Mouse (Mus musculus): Measurements from ENCODE around the gene Spint2. TPM values are rescaled to one million over a fixed set of nuclear protein-coding genes. Genes with fewer than 3 reads are reported as not detected.

The Spint2 gene
- polyA plus RNA-seq, 1 experiment from 2014 or later = 722 TPM

GRCm38 (mm10) chr7:29276715-29277114, 5.0 kb downstream of the Spint2 start:
- no peak for ATAC-seq
- H3K4me2 ChIP-seq (replicated peaks; ENCODE audit: low read depth) = no peak overlapping the region
- H3K4me3 ChIP-seq (ENCODE audit: low read depth, low read length) = no peak overlapping the region
- TF ChIP-seq CTCF (IDR thresholded peaks at IDR 0.05; ENCODE audit: low read depth) = no peak
- no peak overlapping the region for H3K9ac ChIP-seq (ENCODE audit: low read depth, low read length)
- H3K9me3 ChIP-seq (ENCODE audit: control insufficient read depth) = no peaks in the 10 kb centered on the region
- H3K27ac ChIP-seq (ENCODE audit: low read depth, low read length) = no peak overlapping the region
- no peaks in the 10 kb centered on the region for H3K27me3 ChIP-seq (replicated peaks; ENCODE audit: control insufficient read depth, insufficient read depth, low read length)
- 62% methylated on average over 5 of the region's 5 CpGs for WGBS
- H3K36me3 ChIP-seq (ENCODE audit: control insufficient read depth, insufficient read depth) = no peaks in the 10 kb centered on the region
- H3K4me1 ChIP-seq (replicated peaks; ENCODE audit: control insufficient read depth, insufficient read depth, low read length) = 0 out of 2 replicates have a peak, but pooled peaks cover 7% of the 10 kb centered on the region

GRCm38 (mm10) chr7:29271687-29272465, 9.8 kb downstream of the Spint2 start:
- Histone ChIP-seq H3K36me3 (ENCODE audit: control insufficient read depth, insufficient read depth) (no peaks in the 10 kb centered on the region), H3K9ac (ENCODE audit: low read depth, low read length) (no peak overlapping the region), H3K4me2 (replicated peaks; ENCODE audit: low read depth) (no peak overlapping the region), H3K27me3 (replicated peaks; ENCODE audit: control insufficient read depth, insufficient read depth, low read length) (no peaks in the 10 kb centered on the region), H3K27ac (ENCODE audit: low read depth, low read length) (peak overlapping the region; percentile 23; the same call in 1 of the 2 replicates), H3K9me3 (ENCODE audit: control insufficient read depth) (no peaks in the 10 kb centered on the region), H3K4me1 (replicated peaks; ENCODE audit: control insufficient read depth, insufficient read depth, low read length) (peaks cover 10% of the 10 kb centered on the region; the same call in 1 of the 2 replicates), H3K4me3 (ENCODE audit: low read depth, low read length) (no peak overlapping the region)
- no peak for TF ChIP-seq CTCF (IDR thresholded peaks at IDR 0.05; ENCODE audit: low read depth)
- no peak for ATAC-seq
- WGBS = 39% methylated on average over 8 of the region's 8 CpGs

GRCm38 (mm10) chr7:29270445-29270844, 11.3 kb downstream of the Spint2 start:
- Histone ChIP-seq H3K4me2 (replicated peaks; ENCODE audit: low read depth) (no peak overlapping the region), H3K9ac (ENCODE audit: low read depth, low read length) (no peak overlapping the region), H3K27me3 (replicated peaks; ENCODE audit: control insufficient read depth, insufficient read depth, low read length) (no peaks in the 10 kb centered on the region), H3K9me3 (ENCODE audit: control insufficient read depth) (no peaks in the 10 kb centered on the region), H3K4me3 (ENCODE audit: low read depth, low read length) (no peak overlapping the region), H3K36me3 (ENCODE audit: control insufficient read depth, insufficient read depth) (no peaks in the 10 kb centered on the region), H3K4me1 (replicated peaks; ENCODE audit: control insufficient read depth, insufficient read depth, low read length) (peaks cover 10% of the 10 kb centered on the region; the same call in 1 of the 2 replicates), H3K27ac (ENCODE audit: low read depth, low read length) (no peak overlapping the region)
- TF ChIP-seq CTCF (IDR thresholded peaks at IDR 0.05; ENCODE audit: low read depth) = no peak
- WGBS = 67% methylated on average over 4 of the region's 4 CpGs
- no peak for ATAC-seq

GRCm38 (mm10) chr7:29266931-29267330, 14.8 kb downstream of the Spint2 start:
- Histone ChIP-seq H3K27ac (ENCODE audit: low read depth, low read length) (no peak overlapping the region; the same call in 1 of the 2 replicates), H3K9me3 (ENCODE audit: control insufficient read depth) (no peaks in the 10 kb centered on the region), H3K9ac (ENCODE audit: low read depth, low read length) (no peak overlapping the region), H3K4me2 (replicated peaks; ENCODE audit: low read depth) (no peak overlapping the region), H3K4me3 (ENCODE audit: low read depth, low read length) (no peak overlapping the region), H3K27me3 (replicated peaks; ENCODE audit: control insufficient read depth, insufficient read depth, low read length) (no peaks in the 10 kb centered on the region), H3K4me1 (replicated peaks; ENCODE audit: control insufficient read depth, insufficient read depth, low read length) (peaks cover 4% of the 10 kb centered on the region; the same call in 1 of the 2 replicates), H3K36me3 (ENCODE audit: control insufficient read depth, insufficient read depth) (no peaks in the 10 kb centered on the region)
- no peak for ATAC-seq
- TF ChIP-seq CTCF (IDR thresholded peaks at IDR 0.05; ENCODE audit: low read depth) = no peak
- 35% methylated on average over 4 of the region's 4 CpGs for WGBS

GRCm38 (mm10) chr7:29265636-29266035, 16.1 kb downstream of the Spint2 start:
- H3K27me3 ChIP-seq (replicated peaks; ENCODE audit: control insufficient read depth, insufficient read depth, low read length) = no peaks in the 10 kb centered on the region
- 67% methylated on average over 7 of the region's 7 CpGs for WGBS
- no peak for ATAC-seq
- no peak overlapping the region for H3K4me2 ChIP-seq (replicated peaks; ENCODE audit: low read depth)
- H3K9me3 ChIP-seq (ENCODE audit: control insufficient read depth) = no peaks in the 10 kb centered on the region
- TF ChIP-seq CTCF (IDR thresholded peaks at IDR 0.05; ENCODE audit: low read depth) = no peak
- H3K27ac ChIP-seq (ENCODE audit: low read depth, low read length) = peak overlapping the region; percentile 11; the same call in 1 of the 2 replicates
- peaks cover 4% of the 10 kb centered on the region; the same call in 1 of the 2 replicates for H3K4me1 ChIP-seq (replicated peaks; ENCODE audit: control insufficient read depth, insufficient read depth, low read length)
- no peak overlapping the region for H3K4me3 ChIP-seq (ENCODE audit: low read depth, low read length)
- H3K36me3 ChIP-seq (ENCODE audit: control insufficient read depth, insufficient read depth) = no peaks in the 10 kb centered on the region
- H3K9ac ChIP-seq (ENCODE audit: low read depth, low read length) = no peak overlapping the region

- Histone ChIP-seq H3K27ac (ENCODE audit: low read depth, low read length) (peak overlapping the region; percentile 69), H3K9me3 (ENCODE audit: control insufficient read depth) (no peaks in the 10 kb centered on the region), H3K4me3 (ENCODE audit: low read depth, low read length) (no peak overlapping the region), H3K36me3 (ENCODE audit: control insufficient read depth, insufficient read depth) (peaks cover 6% of the 10 kb centered on the region; the same call in 1 of the 2 replicates), H3K27me3 (replicated peaks; ENCODE audit: control insufficient read depth, insufficient read depth, low read length) (no peaks in the 10 kb centered on the region), H3K9ac (ENCODE audit: low read depth, low read length) (no peak overlapping the region), H3K4me1 (replicated peaks; ENCODE audit: control insufficient read depth, insufficient read depth, low read length) (peaks cover 4% of the 10 kb centered on the region; the same call in 1 of the 2 replicates), H3K4me2 (replicated peaks; ENCODE audit: low read depth) (no peak overlapping the region)
- WGBS = 32% methylated on average over 3 of the region's 3 CpGs
- peak; percentile 74 for ATAC-seq
- peak; percentile 14; the same call in 1 of the 2 replicates for TF ChIP-seq CTCF (IDR thresholded peaks at IDR 0.05; ENCODE audit: low read depth)
Measured at GRCm38 (mm10) chr7:29263831-29264230, 17.9 kb downstream of the Spint2 start.

Measured in intestine, postnatal 0 days (tissue).